Mouse (Mus musculus) retina, embryonic 14.5 days (tissue): Measurements from ENCODE around the gene Myo1a.
A peak's percentile ranks its signal among the peaks of the same experiment; 100 is the strongest.

ENCODE experiments used
- DNase-seq: peaks from one replicate; pipeline ENCODE4 v3.0.0-alpha.2; 2015; ENCODE audit warnings: low spot score

Gene Myo1a

DNA sequence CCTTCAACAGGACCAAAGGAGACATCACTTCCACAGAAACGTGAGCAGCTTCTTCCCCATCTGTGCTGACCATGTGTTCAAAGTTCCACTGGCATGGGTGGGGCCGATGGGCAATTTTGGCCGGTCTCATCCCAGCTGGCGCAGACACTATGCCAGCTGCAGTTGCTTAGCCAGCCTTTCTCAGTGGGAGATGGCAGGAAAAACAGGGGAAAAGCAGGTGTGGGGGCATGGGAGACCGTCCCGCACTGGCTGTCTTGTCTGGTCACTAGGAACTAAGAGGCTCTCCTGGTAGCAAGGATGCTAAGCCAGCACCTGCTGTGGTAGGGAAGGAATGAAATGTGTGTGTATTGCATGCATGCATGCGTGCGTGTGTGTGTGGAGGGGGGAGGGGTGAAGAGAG lies 23.5 kb downstream of the Myo1a start:
- no peak for DNase-seq

DNA sequence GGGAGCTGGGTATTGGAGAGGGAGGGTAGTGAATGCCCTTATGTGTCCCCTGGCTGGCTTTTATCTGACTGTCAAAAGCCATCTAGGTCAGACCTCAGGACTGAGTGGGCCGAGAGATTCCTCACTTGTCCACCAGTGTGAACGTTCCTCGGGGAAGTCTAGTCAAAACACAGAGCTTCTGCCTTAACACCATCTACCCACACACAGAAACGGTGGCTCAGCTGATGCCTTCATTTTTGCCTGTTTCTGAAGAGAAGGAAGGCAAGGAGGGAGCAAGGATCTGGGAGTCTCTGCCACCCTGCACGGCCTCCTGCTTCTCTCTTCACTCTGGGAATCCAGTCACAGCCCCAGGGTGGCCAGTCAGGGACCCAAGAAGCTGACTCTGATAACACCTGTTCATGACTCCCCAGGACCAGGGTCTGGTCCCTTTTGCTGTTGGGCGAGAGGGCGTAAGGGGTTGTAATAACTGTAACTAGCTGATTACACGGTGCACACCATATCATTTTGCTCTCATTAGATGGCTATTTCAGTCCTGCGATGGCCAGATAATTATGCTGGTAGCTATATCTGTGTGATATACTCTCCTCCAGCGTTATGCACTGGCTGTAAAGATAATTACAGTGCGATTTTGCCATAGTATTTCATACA lies 25.4 kb downstream of the Myo1a start:
- peak; percentile 40 for DNase-seq

DNA sequence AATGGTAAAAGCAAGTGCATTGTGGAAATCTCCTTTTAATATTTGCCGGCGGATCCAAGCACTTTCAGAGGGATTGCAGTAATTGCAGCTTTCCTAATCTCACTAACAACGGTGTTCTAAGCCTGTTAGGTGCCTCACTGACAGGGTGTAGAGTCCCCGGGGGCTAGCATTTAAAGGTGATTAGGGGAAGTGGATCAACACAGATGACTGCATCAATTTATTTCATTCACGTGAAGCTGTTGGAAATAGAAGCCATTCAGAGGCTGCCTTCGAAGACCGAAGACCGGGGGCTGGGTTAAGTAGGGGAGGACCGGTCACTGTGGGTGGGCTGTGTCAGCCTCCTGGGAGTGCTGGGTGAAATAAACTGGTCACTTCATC lies 26.0 kb downstream of the Myo1a start:
- DNase-seq, result peak; percentile 59

GRCm38 (mm10) chr10:127731397-127731796 lies 26.4 kb downstream of the Myo1a start:
- DNase-seq, result no peak

GRCm38 (mm10) chr10:127734434-127734833 lies 29.5 kb downstream of the Myo1a start:
- DNase-seq, result peak; percentile 65

DNA sequence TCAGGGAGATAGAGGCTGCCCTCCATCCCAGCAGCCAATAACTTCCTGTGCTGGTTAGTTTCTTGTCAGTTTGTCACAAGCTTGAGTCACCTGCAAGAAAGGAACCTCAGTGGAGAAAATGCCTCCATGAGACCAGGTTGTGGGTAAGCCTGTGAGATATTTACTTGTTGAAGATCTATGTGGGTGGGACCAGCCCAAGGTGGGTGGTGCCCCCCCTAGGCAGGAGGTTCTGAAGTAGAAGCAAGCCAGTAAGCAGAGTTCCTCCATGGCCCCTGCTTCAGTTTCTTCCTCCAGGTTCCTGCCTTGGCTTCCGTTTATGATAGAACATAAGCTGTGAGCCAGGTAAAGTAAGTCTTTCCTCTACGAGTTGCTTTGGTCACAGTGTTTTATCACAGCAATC lies 31.3 kb downstream of the Myo1a start:
- DNase-seq, result no peak

- DNase-seq, result no peak
Measured at GRCm38 (mm10) chr10:127736916-127737315, 31.9 kb downstream of the Myo1a start.

- DNase-seq, result no peak
Measured at GRCm38 (mm10) chr10:127737552-127737951, 32.6 kb downstream of the Myo1a start.

GRCm38 (mm10) chr10:127738151-127738882 lies 33.3 kb downstream of the Myo1a start:
- DNase-seq, result peak; percentile 62

DNA sequence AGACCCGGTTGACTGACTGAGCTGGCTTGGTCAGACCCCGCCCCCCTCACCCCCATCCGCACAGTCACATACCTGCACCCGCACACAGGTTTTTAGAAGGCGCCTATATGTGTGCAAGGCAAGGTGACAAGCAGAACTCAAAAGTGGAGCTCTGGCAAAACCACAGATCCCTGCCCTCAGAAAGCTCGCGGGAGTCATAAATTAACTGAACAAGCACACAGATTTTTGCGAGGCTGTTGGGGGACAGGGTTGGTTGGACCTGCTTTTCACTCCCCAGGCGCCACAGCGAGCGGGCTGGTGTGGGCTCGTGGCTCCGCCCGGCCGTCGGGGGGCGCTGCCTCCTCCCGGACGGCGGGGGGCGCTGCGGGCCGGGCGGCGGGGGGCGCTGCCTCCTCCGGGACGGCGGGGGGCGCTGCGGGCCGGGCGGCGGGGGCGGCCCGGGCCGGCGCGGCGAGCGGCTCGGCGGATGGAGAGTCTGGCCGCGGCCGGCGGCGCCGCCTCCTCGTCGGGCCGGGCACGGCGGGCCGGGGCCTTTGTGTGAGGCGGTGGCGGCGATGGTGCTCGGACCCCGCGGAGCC lies 34.2 kb downstream of the Myo1a start, which contains the start of gene Zbtb39:
Gene Zbtb39, plus strand, starts transcription at position 456 of the 578 bp plus-strand sequence.
- DNase-seq, result peak; percentile 78

DNA sequence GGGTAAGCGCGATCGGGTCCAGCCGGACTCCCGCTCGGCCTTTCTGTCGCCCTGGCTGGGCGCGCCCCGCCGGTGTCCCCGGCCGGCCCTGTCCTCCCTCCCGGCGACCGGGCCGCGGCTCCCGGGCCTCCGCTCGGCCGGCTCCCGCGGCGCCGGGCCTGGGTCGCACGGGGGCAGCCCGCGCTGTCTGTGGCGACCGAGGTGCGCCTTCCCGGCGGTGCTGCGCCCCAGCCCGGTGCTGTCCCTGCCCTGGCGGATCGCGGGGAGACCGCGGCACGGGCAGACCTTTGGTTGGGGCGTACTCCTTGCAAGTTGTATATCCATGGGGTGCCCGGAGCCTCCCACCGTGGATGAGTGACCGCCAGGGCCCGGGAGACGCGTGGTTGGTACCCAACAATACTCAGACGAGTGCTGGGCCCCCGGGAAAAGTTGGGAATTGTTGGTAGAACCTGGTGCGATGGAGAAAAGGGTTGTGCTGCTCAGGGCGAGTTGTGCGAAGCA lies 34.7 kb downstream of the Myo1a start:
- peak; percentile 35 for DNase-seq

DNA sequence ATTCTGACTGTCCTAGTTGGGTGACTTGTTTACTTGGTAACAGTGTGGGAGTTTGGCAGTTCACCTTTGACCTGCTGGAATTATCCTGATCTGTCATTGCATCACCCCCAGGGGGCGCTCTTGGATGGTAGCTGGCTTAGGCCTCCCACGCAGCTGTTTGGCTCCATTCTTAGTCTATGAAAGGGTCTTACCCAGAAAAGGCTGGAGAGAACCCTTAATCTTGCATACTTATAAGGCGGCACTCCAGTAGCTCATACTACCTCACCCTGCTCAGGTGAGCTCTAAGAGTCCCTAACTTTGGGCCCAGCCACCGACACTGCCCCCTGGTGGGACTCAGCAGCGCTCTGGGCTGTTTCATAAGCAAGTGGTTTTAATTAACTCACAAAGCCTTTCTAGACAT lies 39.7 kb downstream of the Myo1a start:
- peak; percentile 63 for DNase-seq

DNA sequence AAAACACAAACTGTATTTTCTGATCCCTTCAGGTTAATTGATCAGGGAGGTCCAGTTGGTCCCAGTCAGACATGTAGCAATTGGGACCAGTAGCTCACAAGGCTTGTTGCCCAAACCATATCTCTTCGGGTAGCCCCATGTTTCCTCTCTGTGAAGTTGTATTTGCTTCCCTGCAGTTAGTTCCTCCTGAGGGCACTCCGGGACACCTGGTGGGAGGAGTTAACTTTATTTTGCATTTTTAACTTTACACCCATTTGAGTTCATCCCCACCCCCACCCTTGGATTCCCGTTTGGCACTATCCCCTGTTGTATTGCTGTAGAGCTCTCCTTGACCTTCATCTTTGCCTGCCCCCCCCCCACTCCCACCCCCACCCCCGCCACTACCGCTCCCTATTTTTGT lies 40.9 kb downstream of the Myo1a start:
- no peak for DNase-seq

- no peak for DNase-seq
Measured at GRCm38 (mm10) chr10:127747254-127747653, 42.3 kb downstream of the Myo1a start.

DNA sequence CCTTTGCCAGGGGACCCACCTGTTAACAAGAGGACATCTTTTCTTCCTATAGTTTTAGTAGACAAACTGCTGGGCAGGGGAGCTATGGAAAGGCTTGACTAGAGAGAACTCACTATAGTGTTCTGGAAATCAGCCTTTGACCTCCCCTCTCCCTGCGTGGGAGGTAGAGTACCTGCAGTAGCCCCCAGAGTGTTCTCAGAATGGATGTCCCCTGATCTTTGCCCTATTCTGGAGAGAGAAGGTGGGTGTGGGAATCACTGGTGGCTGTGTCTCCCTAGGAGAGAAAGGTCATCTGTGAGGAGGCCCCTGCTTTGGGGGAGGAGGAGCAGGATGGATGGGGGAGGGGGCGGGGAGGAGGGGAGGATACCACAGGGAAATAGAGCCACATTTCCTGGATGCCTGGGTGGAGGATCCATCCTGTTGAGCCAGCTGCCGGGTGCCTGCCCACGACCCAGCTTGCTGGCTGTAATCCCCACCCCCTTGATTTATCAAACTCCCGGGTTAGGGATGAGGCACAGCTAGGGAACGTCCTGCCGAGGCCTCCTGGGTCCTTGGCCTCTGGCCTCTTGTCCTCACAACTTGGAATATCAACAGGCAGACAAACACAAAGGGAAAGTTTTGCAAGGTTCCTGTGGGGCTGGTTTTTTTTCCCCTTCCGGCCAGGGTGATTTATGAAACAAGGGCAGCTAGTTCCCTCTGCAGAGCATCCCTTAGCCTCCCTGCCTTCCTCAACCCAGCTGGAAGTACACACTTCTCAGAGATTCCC lies 44.1 kb downstream of the Myo1a start:
- no peak for DNase-seq

GRCm38 (mm10) chr10:127750136-127750777 lies 45.3 kb downstream of the Myo1a start:
- no peak for DNase-seq

DNA sequence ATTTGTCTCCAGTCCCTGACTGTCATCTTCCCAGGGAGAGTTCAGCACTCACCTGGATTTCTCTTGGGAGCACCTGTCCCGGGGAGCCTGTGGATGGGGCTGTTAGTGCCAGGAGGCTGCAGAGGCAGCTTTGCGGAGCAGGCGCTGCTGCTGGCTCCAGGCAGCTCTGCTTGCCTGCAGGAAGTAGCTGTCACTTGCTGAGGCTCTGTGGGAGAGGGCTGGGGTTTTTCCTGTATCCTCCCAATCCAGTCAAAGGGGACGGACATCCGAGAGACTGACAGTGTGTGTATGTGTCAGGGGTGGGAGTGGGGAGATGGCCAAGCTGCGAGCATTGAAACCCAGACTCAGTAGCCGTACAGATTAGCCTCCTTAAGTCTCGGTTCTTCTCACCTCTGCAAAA lies 46.6 kb downstream of the Myo1a start, which contains the start of gene Gpr182:
Gene Gpr182, minus strand, starts transcription at position 185 of the 400 bp plus-strand sequence.
- DNase-seq, result no peak

GRCm38 (mm10) chr10:127754566-127755166 lies 49.7 kb downstream of the Myo1a start:
- no peak for DNase-seq

- DNase-seq, result no peak
Measured at GRCm38 (mm10) chr10:127755246-127755645, 50.3 kb downstream of the Myo1a start.

DNA sequence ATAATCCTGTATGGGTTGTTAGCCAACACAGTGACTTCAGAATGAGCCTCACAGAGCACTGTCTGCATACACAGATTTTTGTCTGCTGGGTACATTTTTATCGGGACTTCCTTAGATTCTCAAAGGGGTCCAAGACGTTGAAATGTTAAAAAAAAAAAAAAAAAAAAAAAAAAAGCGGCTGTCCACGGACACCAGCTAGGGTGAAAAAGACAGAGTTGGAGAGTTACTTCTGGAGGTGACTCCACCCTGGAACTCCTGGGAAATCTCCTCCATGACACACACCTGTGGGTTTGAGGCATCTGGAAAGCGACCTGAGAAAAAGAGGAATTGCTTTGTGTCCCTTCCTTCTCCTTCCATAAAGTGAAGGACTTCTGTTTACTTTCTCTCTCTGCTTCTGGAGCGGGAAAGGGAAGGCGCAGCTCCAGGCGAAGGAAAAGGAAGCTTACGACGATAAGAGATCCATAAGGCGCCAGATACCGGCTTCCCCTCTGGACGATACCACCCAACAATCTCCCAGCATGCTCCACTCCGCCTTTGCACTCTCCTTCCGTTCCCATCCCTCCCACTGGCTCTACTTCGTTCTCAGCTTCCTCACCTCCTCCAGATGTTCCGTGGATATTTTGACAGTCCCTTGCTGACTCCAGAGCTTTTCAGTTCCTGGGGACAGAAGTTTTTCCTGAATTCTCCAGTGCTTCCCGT lies 50.9 kb downstream of the Myo1a start:
- DNase-seq, result no peak
